Mouse (Mus musculus): ENCODE results near the gene Macf1. TPM values are rescaled to one million over a fixed set of nuclear protein-coding genes. Genes with fewer than 3 reads are reported as not detected.
"Not testable (repeated sequence)": the region's sequence is repeated elsewhere in the genome, so short reads cannot be mapped to it uniquely, and the experiment has no call there.

The Macf1 gene
- polyA plus RNA-seq, 1 experiment from 2014 or later: 69.9 TPM

DNA sequence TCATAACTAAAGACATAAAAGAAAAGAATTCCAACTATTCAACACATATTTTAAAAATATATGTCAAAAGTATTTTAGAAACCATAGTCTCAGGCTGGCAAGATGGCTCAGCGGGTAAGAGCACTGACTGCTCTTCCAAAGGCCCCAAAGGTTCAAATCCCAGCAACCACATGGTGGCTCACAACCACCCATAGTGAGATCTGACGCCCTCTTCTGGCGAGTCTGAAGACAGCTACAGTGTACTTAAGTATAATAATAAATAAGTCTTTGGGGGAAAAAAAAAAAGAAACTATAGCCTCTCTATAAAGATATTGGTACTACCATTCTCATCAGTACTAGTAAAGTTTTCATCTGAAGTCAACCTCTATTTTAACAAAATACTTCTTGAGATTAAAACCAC, 152.2 kb downstream of the Macf1 start:
- Histone ChIP-seq H3K36me3 (peaks cover 6% of the 10 kb centered on the region; the same call in 1 of the 2 replicates), H3K4me3 (no peak overlapping the region), H3K4me1 (replicated peaks) (peaks cover 21% of the 10 kb centered on the region), H3K27ac (ENCODE audit: poor library complexity, severe bottlenecking) (no peak overlapping the region), H3K9me3 (replicated peaks) (no peaks in the 10 kb centered on the region), H3K4me2 (no peak overlapping the region), H3K9ac (no peak overlapping the region), H3K27me3 (replicated peaks) (no peaks in the 10 kb centered on the region)
- no peak for ATAC-seq (ENCODE audit: insufficient number of reproducible peaks, low FRiP score)
- 38% methylated on average over 3 of the region's 3 CpGs for WGBS

DNA sequence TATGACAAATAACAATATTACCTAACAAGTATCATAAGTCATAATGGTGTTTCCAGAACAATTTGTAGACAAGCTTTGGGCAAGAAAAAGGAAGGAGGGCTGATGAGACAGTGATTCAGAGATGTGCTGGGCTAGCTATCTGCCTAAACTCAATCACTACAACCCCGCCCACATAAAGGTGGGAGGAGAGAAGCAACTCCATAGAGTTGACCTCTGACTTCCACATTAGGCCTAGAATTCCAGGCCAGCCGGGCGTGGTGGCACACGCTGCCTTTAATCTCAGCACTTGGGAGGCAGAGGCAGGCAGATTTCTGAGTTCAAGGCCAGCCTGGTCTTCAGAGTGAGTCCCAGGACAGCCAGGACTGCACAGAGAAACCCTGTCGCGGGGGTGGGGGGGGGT, 153.2 kb downstream of the Macf1 start:
- no peak overlapping the region for H3K27ac ChIP-seq (ENCODE audit: poor library complexity, severe bottlenecking)
- H3K36me3 ChIP-seq: peaks cover 11% of the 10 kb centered on the region; the same call in 1 of the 2 replicates
- 83% methylated on average over 6 of the region's 6 CpGs for WGBS
- no peaks in the 10 kb centered on the region for H3K27me3 ChIP-seq (replicated peaks)
- H3K4me1 ChIP-seq (replicated peaks): peaks cover 31% of the 10 kb centered on the region
- no peak overlapping the region for H3K4me3 ChIP-seq
- H3K9ac ChIP-seq: no peak overlapping the region
- no peak for ATAC-seq (ENCODE audit: insufficient number of reproducible peaks, low FRiP score)
- H3K4me2 ChIP-seq: no peak overlapping the region
- H3K9me3 ChIP-seq (replicated peaks): no peaks in the 10 kb centered on the region

DNA sequence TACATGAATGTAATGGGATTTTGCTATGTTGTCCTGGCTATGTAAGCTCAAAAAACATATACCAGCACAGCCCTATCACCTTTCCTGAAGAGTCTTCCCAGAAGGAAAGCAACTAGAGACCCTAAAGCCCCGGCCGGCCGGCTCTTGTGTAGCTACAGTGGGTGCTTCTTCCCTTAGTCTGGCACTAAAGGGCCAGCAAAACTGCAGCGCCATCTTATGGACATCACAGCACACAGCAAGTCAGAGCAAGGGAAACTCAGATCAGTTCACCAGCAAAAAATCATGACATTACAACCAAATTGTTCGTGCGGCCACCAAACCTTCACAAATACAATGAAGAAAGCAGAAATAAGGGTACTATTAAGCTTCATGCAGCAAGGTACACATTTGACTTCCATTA, 154.9 kb downstream of the Macf1 start:
- Histone ChIP-seq H3K36me3 (peaks cover 14% of the 10 kb centered on the region; the same call in 1 of the 2 replicates), H3K4me1 (replicated peaks) (peaks cover 36% of the 10 kb centered on the region), H3K9ac (no peak overlapping the region), H3K4me2 (no peak overlapping the region), H3K27me3 (replicated peaks) (no peaks in the 10 kb centered on the region), H3K9me3 (replicated peaks) (no peaks in the 10 kb centered on the region), H3K27ac (ENCODE audit: poor library complexity, severe bottlenecking) (0 out of 2 replicates have a peak overlapping the region, but pooled peaks have one; percentile 2), H3K4me3 (no peak overlapping the region)
- WGBS: 51% methylated on average over 6 of the region's 6 CpGs
- no peak for ATAC-seq (ENCODE audit: insufficient number of reproducible peaks, low FRiP score)

DNA sequence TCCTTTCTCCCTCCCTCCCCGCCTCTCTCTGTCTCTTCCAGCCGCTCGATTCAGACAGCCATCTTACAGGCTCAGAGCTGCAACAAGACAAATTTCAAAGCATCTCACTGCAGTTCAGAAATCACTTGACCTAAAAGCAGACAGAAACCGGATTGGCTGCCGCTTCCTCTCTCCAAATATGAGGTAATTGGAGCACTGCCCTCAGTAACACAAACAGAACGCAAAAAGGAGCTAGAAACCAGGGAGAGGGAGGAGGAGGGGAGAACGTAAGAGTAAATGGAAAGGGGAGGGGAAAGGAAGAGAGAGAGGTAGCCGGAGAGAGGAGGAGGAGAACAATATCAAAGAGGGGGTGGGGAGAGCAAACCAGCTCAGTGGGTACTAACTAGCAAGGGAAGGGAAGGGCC, 156.6 kb downstream of the Macf1 start:
- no peaks in the 10 kb centered on the region for H3K27me3 ChIP-seq (replicated peaks)
- H3K27ac ChIP-seq (ENCODE audit: poor library complexity, severe bottlenecking): peak overlapping the region; percentile 56; the same call in 1 of the 2 replicates
- H3K9me3 ChIP-seq (replicated peaks): no peaks in the 10 kb centered on the region
- peaks cover 11% of the 10 kb centered on the region; the same call in 1 of the 2 replicates for H3K36me3 ChIP-seq
- H3K4me2 ChIP-seq: peak overlapping the region; percentile 58
- H3K4me1 ChIP-seq (replicated peaks): peaks cover 46% of the 10 kb centered on the region
- peak overlapping the region; percentile 21; the same call in 1 of the 2 replicates for H3K4me3 ChIP-seq
- peak overlapping the region; percentile 32; the same call in 1 of the 2 replicates for H3K9ac ChIP-seq
- 14% methylated on average over 8 of the region's 8 CpGs for WGBS
- no peak; the same call in 1 of the 2 replicates for ATAC-seq (ENCODE audit: insufficient number of reproducible peaks, low FRiP score)

DNA sequence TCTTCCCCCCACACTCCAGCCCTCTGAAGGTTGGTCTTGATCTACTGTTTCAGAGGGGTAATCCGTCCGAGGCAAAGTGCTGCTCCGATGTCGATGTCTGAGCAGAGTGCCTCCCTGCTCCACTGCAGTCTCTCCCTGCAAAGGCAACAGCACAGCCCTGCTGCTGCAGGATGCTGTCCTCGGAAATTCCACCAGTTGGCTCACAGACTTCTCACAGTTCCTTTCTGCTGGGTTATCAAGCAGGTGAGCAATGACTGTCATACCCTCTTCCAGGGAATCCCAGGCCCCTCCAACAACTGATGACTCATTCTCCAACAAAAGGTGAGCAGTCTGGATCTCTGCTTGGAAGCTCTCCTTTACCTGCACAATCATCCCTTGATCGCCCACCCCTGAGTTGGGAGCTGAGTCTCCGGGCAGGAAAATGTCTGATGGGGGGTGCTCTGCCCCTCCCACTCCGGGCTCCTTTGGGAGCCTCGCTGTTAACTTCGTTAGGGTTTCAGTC, 157.3 kb downstream of the Macf1 start:
- Histone ChIP-seq H3K4me3 (peak overlapping the region; percentile 21; the same call in 1 of the 2 replicates), H3K4me1 (replicated peaks) (peaks cover 46% of the 10 kb centered on the region), H3K9me3 (replicated peaks) (no peaks in the 10 kb centered on the region), H3K4me2 (peak overlapping the region; percentile 58), H3K27me3 (replicated peaks) (no peaks in the 10 kb centered on the region), H3K9ac (peak overlapping the region; percentile 32; the same call in 1 of the 2 replicates), H3K36me3 (peaks cover 11% of the 10 kb centered on the region; the same call in 1 of the 2 replicates), H3K27ac (ENCODE audit: poor library complexity, severe bottlenecking) (peak overlapping the region; percentile 56; the same call in 1 of the 2 replicates)
- ATAC-seq (ENCODE audit: insufficient number of reproducible peaks, low FRiP score): peak; percentile 18; the same call in 1 of the 2 replicates
- WGBS: 41% methylated on average over 10 of the region's 10 CpGs

DNA sequence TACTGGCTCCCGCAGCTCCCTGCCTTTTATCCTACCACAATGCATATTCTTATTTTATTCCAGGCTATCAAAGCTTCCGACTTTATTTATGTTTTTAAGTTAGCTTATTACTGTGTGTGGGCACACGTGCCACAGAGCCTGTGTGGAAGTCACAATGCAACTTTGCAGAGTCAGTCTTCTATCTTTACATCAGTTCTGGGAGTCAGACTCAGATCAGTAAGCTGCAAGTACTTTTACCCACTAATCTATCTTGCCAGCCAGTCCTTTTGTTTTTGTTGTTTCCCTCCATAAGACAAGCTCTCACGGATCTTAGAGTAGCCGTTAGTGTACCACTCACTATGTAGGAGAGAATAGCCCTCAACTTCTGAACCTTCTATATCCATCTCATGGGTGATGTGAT, 159.4 kb downstream of the Macf1 start:
- H3K4me1 ChIP-seq (replicated peaks): peaks cover 46% of the 10 kb centered on the region
- H3K4me3 ChIP-seq: no peak overlapping the region
- H3K36me3 ChIP-seq: peaks cover 11% of the 10 kb centered on the region; the same call in 1 of the 2 replicates
- no peaks in the 10 kb centered on the region for H3K9me3 ChIP-seq (replicated peaks)
- no peak overlapping the region for H3K4me2 ChIP-seq
- 79% methylated on average over 5 of the region's 5 CpGs for WGBS
- ATAC-seq (ENCODE audit: insufficient number of reproducible peaks, low FRiP score): no peak
- no peaks in the 10 kb centered on the region for H3K27me3 ChIP-seq (replicated peaks)
- no peak overlapping the region for H3K27ac ChIP-seq (ENCODE audit: poor library complexity, severe bottlenecking)
- no peak overlapping the region for H3K9ac ChIP-seq

DNA sequence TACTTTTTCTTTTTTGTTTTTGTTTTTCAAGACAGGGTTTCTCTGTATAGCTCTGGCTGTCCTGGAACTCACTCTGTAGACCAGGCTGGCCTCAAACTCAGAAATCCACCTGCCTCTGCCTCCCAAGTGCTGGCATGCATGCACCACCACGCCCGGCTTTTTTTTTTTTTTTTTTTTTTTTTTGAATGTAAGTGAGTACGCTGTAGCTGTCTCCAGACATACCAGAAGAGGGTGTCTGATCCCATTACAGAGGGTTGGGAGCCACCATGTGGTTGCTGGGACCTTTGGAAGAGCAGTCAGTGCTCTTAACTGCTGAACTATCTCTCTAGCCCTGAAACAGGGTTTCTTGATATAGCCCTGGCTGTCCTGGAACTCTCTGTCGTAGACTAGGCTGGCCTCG, 164.0 kb downstream of the Macf1 start:
- not testable (repeated sequence) for H3K4me2 ChIP-seq; H3K4me3 ChIP-seq; H3K36me3 ChIP-seq; H3K27ac ChIP-seq (ENCODE audit: poor library complexity, severe bottlenecking); ATAC-seq (ENCODE audit: insufficient number of reproducible peaks, low FRiP score); H3K9ac ChIP-seq; H3K9me3 ChIP-seq (replicated peaks); H3K27me3 ChIP-seq (replicated peaks)
- peaks cover 10% of the 10 kb centered on the region for H3K4me1 ChIP-seq (replicated peaks)
- WGBS: 81% methylated on average over 5 of the region's 5 CpGs

DNA sequence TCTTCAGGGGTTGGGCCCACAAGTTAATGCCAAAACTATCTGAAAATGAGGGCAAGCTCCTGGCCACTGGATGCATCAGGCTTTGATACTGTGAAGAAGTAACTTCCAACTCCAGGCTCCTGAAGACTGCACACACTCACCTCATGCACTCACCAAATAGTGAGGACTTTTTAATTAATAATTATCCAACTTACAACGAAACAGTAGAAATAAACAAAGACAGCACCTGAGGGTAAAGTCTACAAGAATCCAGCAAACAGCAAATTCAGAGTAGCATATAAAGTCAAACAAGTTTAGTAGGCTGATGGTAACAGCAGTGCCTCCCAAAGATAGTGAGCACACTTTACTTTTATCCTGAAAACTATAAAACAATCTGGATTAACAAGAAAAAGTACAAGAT, 168.5 kb downstream of the Macf1 start:
- no peaks in the 10 kb centered on the region for H3K27me3 ChIP-seq (replicated peaks)
- ATAC-seq (ENCODE audit: insufficient number of reproducible peaks, low FRiP score): no peak
- H3K9me3 ChIP-seq (replicated peaks): no peaks in the 10 kb centered on the region
- no peak overlapping the region for H3K27ac ChIP-seq (ENCODE audit: poor library complexity, severe bottlenecking)
- WGBS: 92% methylated on average over 1 of the region's 1 CpGs
- H3K4me1 ChIP-seq (replicated peaks): no peaks in the 10 kb centered on the region
- no peak overlapping the region for H3K4me3 ChIP-seq
- no peak overlapping the region for H3K4me2 ChIP-seq
- H3K36me3 ChIP-seq: peaks cover 25% of the 10 kb centered on the region
- no peak overlapping the region for H3K9ac ChIP-seq

DNA sequence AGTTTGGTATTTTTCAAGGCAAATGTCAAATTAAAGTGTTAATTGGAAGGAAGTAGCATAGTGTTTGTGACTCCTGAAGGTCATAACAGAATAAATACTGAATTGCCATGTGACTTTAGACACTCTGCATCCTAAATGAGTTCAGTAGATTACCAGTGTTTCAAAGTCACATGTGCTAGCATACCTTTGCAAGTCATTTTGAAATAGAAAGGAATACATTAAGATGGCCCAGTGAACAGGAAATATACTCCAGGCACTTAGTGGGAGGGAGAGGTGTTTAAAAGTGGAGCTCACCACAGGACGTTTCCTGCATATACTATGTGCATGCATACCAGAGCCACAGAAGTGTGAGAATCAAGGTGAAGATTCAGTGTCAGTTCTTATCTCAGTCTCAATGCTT, 174.0 kb downstream of the Macf1 start:
- Histone ChIP-seq H3K27me3 (replicated peaks) (no peaks in the 10 kb centered on the region), H3K4me3 (no peak overlapping the region), H3K36me3 (peaks cover 72% of the 10 kb centered on the region), H3K4me2 (no peak overlapping the region), H3K9me3 (replicated peaks) (no peaks in the 10 kb centered on the region), H3K4me1 (replicated peaks) (no peaks in the 10 kb centered on the region), H3K27ac (ENCODE audit: poor library complexity, severe bottlenecking) (no peak overlapping the region), H3K9ac (no peak overlapping the region)
- WGBS: 23% methylated on average over 1 of the region's 1 CpGs
- no peak for ATAC-seq (ENCODE audit: insufficient number of reproducible peaks, low FRiP score)

DNA sequence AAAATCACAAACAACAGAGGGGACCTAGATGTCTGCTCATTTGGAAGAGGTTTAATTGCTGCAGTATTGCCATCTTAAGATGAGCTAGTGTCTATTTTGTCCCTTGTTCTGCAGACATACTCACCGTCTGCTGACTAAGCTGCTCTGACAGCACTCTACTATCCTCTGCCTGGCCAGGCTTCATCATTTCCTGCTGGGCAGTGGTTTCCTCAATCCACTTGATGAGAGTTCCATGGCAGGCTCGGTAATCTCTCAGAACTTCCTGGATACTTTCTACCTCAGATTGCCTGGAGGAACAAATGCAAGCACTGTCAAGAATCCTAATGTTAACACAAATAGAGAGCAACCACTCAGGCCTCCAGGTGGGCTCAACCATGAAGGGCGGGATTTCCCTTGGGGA, 195.1 kb downstream of the Macf1 start:
- H3K36me3 ChIP-seq: peaks cover 78% of the 10 kb centered on the region
- H3K9me3 ChIP-seq (replicated peaks): no peaks in the 10 kb centered on the region
- H3K27me3 ChIP-seq (replicated peaks): no peaks in the 10 kb centered on the region
- H3K4me2 ChIP-seq: no peak overlapping the region
- H3K4me1 ChIP-seq (replicated peaks): no peaks in the 10 kb centered on the region
- no peak overlapping the region for H3K27ac ChIP-seq (ENCODE audit: poor library complexity, severe bottlenecking)
- no peak overlapping the region for H3K4me3 ChIP-seq
- no peak for ATAC-seq (ENCODE audit: insufficient number of reproducible peaks, low FRiP score)
- no peak overlapping the region for H3K9ac ChIP-seq
- 63% methylated on average over 3 of the region's 3 CpGs for WGBS

DNA sequence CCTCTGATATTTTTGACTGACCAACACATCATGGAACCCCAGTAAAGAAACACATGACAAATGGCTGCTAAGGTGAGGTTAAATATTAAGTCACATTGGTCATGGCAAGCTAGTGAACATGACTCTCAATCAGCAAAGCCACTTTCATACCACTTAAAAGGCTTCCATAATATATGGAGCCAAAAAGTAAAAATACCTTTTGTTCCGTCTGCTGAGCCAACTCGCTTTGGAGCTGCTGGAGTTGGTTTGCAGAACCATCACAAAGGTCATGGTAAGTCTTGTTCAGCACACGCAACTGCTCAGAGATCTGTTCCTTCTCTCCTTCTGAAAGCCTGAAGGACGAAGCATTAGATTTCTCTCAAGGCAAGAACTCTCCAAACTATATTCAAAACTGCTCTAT, 204.2 kb downstream of the Macf1 start:
- 88% methylated on average over 4 of the region's 4 CpGs for WGBS
- H3K4me1 ChIP-seq (replicated peaks): no peaks in the 10 kb centered on the region
- H3K4me3 ChIP-seq: no peak overlapping the region
- no peak for ATAC-seq (ENCODE audit: insufficient number of reproducible peaks, low FRiP score)
- H3K27me3 ChIP-seq (replicated peaks): no peaks in the 10 kb centered on the region
- H3K9ac ChIP-seq: no peak overlapping the region
- H3K9me3 ChIP-seq (replicated peaks): no peaks in the 10 kb centered on the region
- H3K27ac ChIP-seq (ENCODE audit: poor library complexity, severe bottlenecking): no peak overlapping the region
- H3K4me2 ChIP-seq: no peak overlapping the region
- H3K36me3 ChIP-seq: peaks cover 69% of the 10 kb centered on the region
